Mouse (Mus musculus): Measurements from ENCODE around the gene Slc46a1.

Gene Slc46a1

GRCm38 (mm10) chr11:78465568-78466180, at the start of gene Slc46a1:
Gene Slc46a1, plus strand, starts transcription at chr11:78465697.
- in situ Hi-C loops (cut with MboI; ENCODE audit: unreplicated experiment in 2 of 2) = no loop called here

GRCm38 (mm10) chr11:78416854-78417253, 48.6 kb upstream of the Slc46a1 start:
- in situ Hi-C loops (cut with MboI; ENCODE audit: unreplicated experiment in 2 of 2) = no loop called here

- in situ Hi-C loops (cut with MboI; ENCODE audit: unreplicated experiment in 2 of 2) = no loop called here
Observed at GRCm38 (mm10) chr11:78420263-78420889, 45.1 kb upstream of the Slc46a1 start.

GRCm38 (mm10) chr11:78421201-78422009, 44.1 kb upstream of the Slc46a1 start:
- in situ Hi-C loops (cut with MboI; ENCODE audit: unreplicated experiment in 2 of 2) = no loop called here

- in situ Hi-C loops (cut with MboI; ENCODE audit: unreplicated experiment in 2 of 2) = no loop called here
Observed at GRCm38 (mm10) chr11:78422055-78422819, 43.3 kb upstream of the Slc46a1 start, which contains the start of gene Slc13a2. Gene Slc13a2, minus strand, starts transcription at chr11:78422217.

- in situ Hi-C loops (cut with MboI; ENCODE audit: unreplicated experiment in 2 of 2) = no loop called here
Observed at GRCm38 (mm10) chr11:78424352-78424751, 41.1 kb upstream of the Slc46a1 start.

GRCm38 (mm10) chr11:78425572-78425971, 39.9 kb upstream of the Slc46a1 start:
- in situ Hi-C loops (cut with MboI; ENCODE audit: unreplicated experiment in 2 of 2) = no loop called here

- in situ Hi-C loops (cut with MboI; ENCODE audit: unreplicated experiment in 2 of 2) = no loop called here
Observed at GRCm38 (mm10) chr11:78427655-78428054, 37.8 kb upstream of the Slc46a1 start.

- in situ Hi-C loops (cut with MboI; ENCODE audit: unreplicated experiment in 2 of 2) = no loop called here
Observed at GRCm38 (mm10) chr11:78428309-78428708, 37.2 kb upstream of the Slc46a1 start.

- in situ Hi-C loops (cut with MboI; ENCODE audit: unreplicated experiment in 2 of 2) = no loop called here
Observed at GRCm38 (mm10) chr11:78430195-78430878, 35.2 kb upstream of the Slc46a1 start.

GRCm38 (mm10) chr11:78431176-78431575, 34.3 kb upstream of the Slc46a1 start:
- in situ Hi-C loops (cut with MboI; ENCODE audit: unreplicated experiment in 2 of 2) = no loop called here

- in situ Hi-C loops (cut with MboI; ENCODE audit: unreplicated experiment in 2 of 2) = no loop called here
Observed at GRCm38 (mm10) chr11:78434052-78434451, 31.4 kb upstream of the Slc46a1 start.

GRCm38 (mm10) chr11:78435776-78436349, 29.6 kb upstream of the Slc46a1 start:
- in situ Hi-C loops (cut with MboI; ENCODE audit: unreplicated experiment in 2 of 2) = no loop called here

- in situ Hi-C loops (cut with MboI; ENCODE audit: unreplicated experiment in 2 of 2) = no loop called here
Observed at GRCm38 (mm10) chr11:78437182-78437581, 28.3 kb upstream of the Slc46a1 start.

GRCm38 (mm10) chr11:78438399-78438930, 27.0 kb upstream of the Slc46a1 start:
- in situ Hi-C loops (cut with MboI; ENCODE audit: unreplicated experiment in 2 of 2) = no loop called here

- in situ Hi-C loops (cut with MboI; ENCODE audit: unreplicated experiment in 2 of 2) = no loop called here
Observed at GRCm38 (mm10) chr11:78443115-78443514, 22.4 kb upstream of the Slc46a1 start.

- in situ Hi-C loops (cut with MboI; ENCODE audit: unreplicated experiment in 2 of 2) = no loop called here
Observed at GRCm38 (mm10) chr11:78447168-78447567, 18.3 kb upstream of the Slc46a1 start.

- in situ Hi-C loops (cut with MboI; ENCODE audit: unreplicated experiment in 2 of 2) = no loop called here
Observed at GRCm38 (mm10) chr11:78448242-78448641, 17.3 kb upstream of the Slc46a1 start.

GRCm38 (mm10) chr11:78450337-78450736, 15.2 kb upstream of the Slc46a1 start:
- in situ Hi-C loops (cut with MboI; ENCODE audit: unreplicated experiment in 2 of 2) = no loop called here

- in situ Hi-C loops (cut with MboI; ENCODE audit: unreplicated experiment in 2 of 2) = no loop called here
Observed at GRCm38 (mm10) chr11:78453675-78454074, 11.8 kb upstream of the Slc46a1 start.
